Mouse (Mus musculus): ENCODE data around the gene Gpr4. TPM values are rescaled to one million over a fixed set of nuclear protein-coding genes. Genes with fewer than 3 reads are reported as not detected.

Gene Gpr4
- polyA plus RNA-seq, 1 experiment from 2014 or later: 4.5 TPM

DNA sequence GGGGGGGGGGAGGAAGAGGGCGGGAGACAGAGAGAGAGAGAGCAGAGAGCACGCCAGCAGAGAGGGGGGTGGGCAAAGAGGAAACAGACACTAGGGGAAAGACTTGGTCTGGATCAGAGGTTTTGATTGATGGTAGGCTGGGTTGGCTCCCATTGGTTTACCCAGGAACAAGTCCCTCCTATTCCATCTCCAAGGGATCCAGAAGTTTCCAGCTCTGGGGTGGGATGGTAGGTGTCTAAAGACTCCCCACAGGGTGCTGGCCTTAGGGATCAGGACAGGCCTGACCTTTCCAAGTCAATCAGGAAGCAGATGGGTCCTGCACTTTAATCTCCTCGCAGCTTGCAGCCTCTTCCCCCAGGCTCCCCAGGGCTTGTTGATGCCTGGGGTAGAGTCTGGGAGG, 5.6 kb downstream of the Gpr4 start:
- no peak overlapping the region for H3K27ac ChIP-seq (ENCODE audit: low read length)
- no peak overlapping the region for H3K9ac ChIP-seq (ENCODE audit: low read depth, low read length)
- ATAC-seq: no peak
- no peaks in the 10 kb centered on the region for H3K4me1 ChIP-seq (ENCODE audit: control insufficient read depth, insufficient read depth, low read length)
- H3K4me2 ChIP-seq (ENCODE audit: low read length): no peak overlapping the region
- H3K4me3 ChIP-seq (ENCODE audit: low read depth, low read length): no peak overlapping the region
- 6% methylated on average over 2 of the region's 3 CpGs for WGBS
- H3K9me3 ChIP-seq (replicated peaks; ENCODE audit: control insufficient read depth, low read length, poor library complexity, severe bottlenecking): no peaks in the 10 kb centered on the region
- no peaks in the 10 kb centered on the region for H3K36me3 ChIP-seq (ENCODE audit: control insufficient read depth, insufficient read depth, low read length)
- no peaks in the 10 kb centered on the region for H3K27me3 ChIP-seq (ENCODE audit: control insufficient read depth, insufficient read depth, low read depth, low read length)

DNA sequence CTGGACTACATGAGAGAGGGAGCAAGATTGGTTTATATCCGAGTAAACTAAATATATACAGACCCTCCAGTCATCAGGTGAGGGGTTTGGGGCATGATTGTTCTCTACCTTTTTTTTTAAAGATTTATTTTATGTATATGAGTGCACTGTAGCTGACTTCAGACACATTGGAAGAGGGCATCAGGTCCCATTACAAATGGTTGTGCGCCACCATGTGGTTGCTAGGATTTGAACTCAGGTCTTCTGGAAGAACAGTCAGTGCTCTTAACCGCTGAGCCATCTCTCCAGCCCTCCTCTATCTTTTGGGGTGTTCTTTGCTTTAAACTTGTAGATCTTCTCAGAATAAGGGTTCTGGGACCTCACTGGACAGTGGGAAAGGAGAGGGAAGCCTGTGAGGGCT, 7.7 kb downstream of the Gpr4 start:
- Histone ChIP-seq H3K9ac (ENCODE audit: low read depth, low read length) (no peak overlapping the region), H3K27ac (ENCODE audit: low read length) (no peak overlapping the region)
- WGBS: 71% methylated on average over 3 of the region's 3 CpGs

DNA sequence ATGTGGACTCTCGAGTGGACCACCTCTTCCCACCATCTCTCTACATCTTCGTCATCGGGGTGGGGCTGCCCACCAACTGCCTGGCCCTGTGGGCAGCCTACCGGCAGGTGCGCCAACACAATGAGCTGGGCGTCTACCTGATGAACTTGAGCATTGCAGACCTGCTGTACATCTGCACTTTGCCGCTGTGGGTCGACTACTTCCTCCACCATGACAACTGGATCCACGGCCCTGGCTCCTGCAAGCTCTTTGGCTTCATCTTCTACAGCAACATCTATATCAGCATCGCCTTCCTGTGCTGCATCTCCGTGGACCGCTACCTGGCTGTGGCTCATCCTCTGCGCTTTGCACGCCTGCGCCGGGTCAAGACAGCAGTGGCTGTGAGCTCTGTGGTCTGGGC, 9.9 kb downstream of the Gpr4 start:
- Histone ChIP-seq H3K4me1 (ENCODE audit: control insufficient read depth, insufficient read depth, low read length) (peaks cover 7% of the 10 kb centered on the region), H3K4me3 (ENCODE audit: low read depth, low read length) (no peak overlapping the region), H3K36me3 (ENCODE audit: control insufficient read depth, insufficient read depth, low read length) (no peaks in the 10 kb centered on the region), H3K9ac (ENCODE audit: low read depth, low read length) (no peak overlapping the region), H3K27me3 (ENCODE audit: control insufficient read depth, insufficient read depth, low read depth, low read length) (no peaks in the 10 kb centered on the region), H3K9me3 (replicated peaks; ENCODE audit: control insufficient read depth, low read length, poor library complexity, severe bottlenecking) (no peaks in the 10 kb centered on the region), H3K27ac (ENCODE audit: low read length) (no peak overlapping the region), H3K4me2 (ENCODE audit: low read length) (no peak overlapping the region)
- 95% methylated on average over 16 of the region's 16 CpGs for WGBS
- ATAC-seq: no peak

More for the DNA sequence above, 7.7 kb downstream of the Gpr4 start:
- no peaks in the 10 kb centered on the region for H3K4me1 ChIP-seq (ENCODE audit: control insufficient read depth, insufficient read depth, low read length)
- H3K36me3 ChIP-seq (ENCODE audit: control insufficient read depth, insufficient read depth, low read length): no peaks in the 10 kb centered on the region
- no peak overlapping the region for H3K4me3 ChIP-seq (ENCODE audit: low read depth, low read length)
- no peaks in the 10 kb centered on the region for H3K27me3 ChIP-seq (ENCODE audit: control insufficient read depth, insufficient read depth, low read depth, low read length)
- no peaks in the 10 kb centered on the region for H3K9me3 ChIP-seq (replicated peaks; ENCODE audit: control insufficient read depth, low read length, poor library complexity, severe bottlenecking)
- H3K4me2 ChIP-seq (ENCODE audit: low read length): no peak overlapping the region
- ATAC-seq: no peak

DNA sequence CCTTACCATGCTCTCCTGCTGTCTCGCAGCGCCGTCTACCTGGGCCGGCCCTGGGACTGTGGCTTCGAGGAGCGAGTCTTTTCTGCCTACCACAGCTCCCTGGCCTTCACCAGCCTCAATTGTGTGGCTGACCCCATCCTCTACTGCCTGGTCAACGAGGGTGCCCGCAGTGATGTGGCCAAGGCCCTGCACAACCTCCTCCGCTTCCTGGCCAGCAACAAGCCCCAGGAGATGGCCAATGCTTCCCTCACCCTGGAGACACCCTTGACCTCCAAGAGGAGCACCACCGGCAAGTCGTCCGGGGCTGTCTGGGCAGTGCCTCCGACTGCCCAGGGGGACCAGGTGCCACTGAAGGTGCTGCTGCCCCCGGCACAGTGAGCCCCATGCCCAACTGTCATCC, 10.5 kb downstream of the Gpr4 start:
- no peaks in the 10 kb centered on the region for H3K36me3 ChIP-seq (ENCODE audit: control insufficient read depth, insufficient read depth, low read length)
- no peak overlapping the region for H3K4me2 ChIP-seq (ENCODE audit: low read length)
- H3K9me3 ChIP-seq (replicated peaks; ENCODE audit: control insufficient read depth, low read length, poor library complexity, severe bottlenecking): no peaks in the 10 kb centered on the region
- H3K27ac ChIP-seq (ENCODE audit: low read length): no peak overlapping the region
- peaks cover 7% of the 10 kb centered on the region for H3K4me1 ChIP-seq (ENCODE audit: control insufficient read depth, insufficient read depth, low read length)
- no peak overlapping the region for H3K9ac ChIP-seq (ENCODE audit: low read depth, low read length)
- H3K4me3 ChIP-seq (ENCODE audit: low read depth, low read length): no peak overlapping the region
- ATAC-seq: no peak
- 94% methylated on average over 14 of the region's 14 CpGs for WGBS
- no peaks in the 10 kb centered on the region for H3K27me3 ChIP-seq (ENCODE audit: control insufficient read depth, insufficient read depth, low read depth, low read length)

DNA sequence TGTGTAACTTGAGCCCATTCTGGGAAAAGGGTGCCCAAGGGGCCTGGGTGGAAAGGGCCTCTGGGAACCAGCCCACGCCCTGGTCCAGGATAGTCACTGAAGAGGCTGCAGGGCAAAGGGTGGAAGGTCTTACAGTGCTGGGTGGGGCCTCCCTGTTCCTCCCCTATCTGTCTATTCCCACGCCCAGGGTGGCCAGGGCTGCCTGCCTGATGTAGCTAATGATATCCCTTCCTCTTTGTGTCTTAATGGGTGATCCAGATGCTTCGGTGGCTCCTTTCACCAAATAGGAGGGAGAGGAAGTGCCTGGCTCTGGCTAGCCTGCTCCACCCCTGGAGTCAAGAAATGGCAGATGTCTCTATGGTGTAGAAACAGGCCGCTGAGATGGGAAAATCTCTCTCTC, 12.6 kb downstream of the Gpr4 start:
- Histone ChIP-seq H3K36me3 (ENCODE audit: control insufficient read depth, insufficient read depth, low read length) (no peaks in the 10 kb centered on the region), H3K9me3 (replicated peaks; ENCODE audit: control insufficient read depth, low read length, poor library complexity, severe bottlenecking) (no peaks in the 10 kb centered on the region), H3K4me2 (ENCODE audit: low read length) (no peak overlapping the region), H3K9ac (ENCODE audit: low read depth, low read length) (no peak overlapping the region), H3K27ac (ENCODE audit: low read length) (no peak overlapping the region), H3K27me3 (ENCODE audit: control insufficient read depth, insufficient read depth, low read depth, low read length) (no peaks in the 10 kb centered on the region), H3K4me3 (ENCODE audit: low read depth, low read length) (no peak overlapping the region), H3K4me1 (ENCODE audit: control insufficient read depth, insufficient read depth, low read length) (peaks cover 15% of the 10 kb centered on the region)
- 97% methylated on average over 4 of the region's 4 CpGs for WGBS
- ATAC-seq: no peak

DNA sequence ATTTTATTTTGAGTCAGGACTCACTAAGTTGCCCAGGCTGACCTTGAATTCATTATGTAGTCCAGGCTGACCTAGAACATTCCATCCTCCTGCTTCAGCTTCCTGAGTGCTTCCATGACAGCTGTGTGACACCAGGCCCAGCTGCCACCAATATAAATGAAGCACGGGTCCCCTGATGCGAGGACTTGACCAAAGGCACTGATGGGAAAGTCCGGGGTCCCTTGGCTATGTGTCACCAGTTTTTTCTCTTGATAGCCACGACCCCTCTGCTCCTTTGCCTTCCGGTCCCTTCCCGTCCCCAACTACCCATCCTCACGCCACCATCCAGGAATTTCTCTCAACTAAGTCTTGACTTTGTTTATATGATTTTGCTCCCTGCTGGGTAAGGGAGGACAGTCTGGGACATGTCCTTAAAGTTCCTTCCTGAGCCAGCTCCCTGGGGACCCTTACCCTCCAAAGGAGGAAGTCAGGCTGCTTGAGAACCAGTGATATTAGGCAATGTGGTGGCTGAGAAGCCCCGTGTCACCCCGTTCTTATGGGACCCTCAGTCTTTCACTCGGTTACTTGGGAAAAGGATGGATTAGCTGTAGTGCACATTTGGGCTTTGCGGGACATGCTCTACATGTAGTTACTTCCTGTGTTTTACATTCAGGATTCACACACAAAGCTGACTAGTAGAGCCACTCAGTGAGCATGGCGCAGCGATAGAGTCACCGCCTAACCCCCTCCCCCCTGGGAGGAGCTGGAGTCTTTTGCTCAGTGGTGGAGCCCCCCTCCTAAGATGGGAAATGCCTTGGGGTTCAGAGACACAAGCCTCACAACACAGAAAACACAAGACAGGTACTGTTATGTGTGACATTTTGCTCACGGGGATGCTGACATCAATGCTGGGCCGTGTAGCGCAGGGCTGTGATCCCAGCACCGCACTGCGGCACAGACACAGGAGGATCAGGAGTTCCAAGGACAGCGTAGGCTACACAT, 14.8 kb downstream of the Gpr4 start:
- Histone ChIP-seq H3K4me3 (ENCODE audit: low read depth, low read length) (peak overlapping the region; percentile 62), H3K9ac (ENCODE audit: low read depth, low read length) (peak overlapping the region; percentile 76), H3K36me3 (ENCODE audit: control insufficient read depth, insufficient read depth, low read length) (no peaks in the 10 kb centered on the region; the same call in 1 of the 2 replicates), H3K27ac (ENCODE audit: low read length) (peak overlapping the region; percentile 99), H3K4me2 (ENCODE audit: low read length) (peak overlapping the region; percentile 70), H3K27me3 (ENCODE audit: control insufficient read depth, insufficient read depth, low read depth, low read length) (no peaks in the 10 kb centered on the region), H3K4me1 (ENCODE audit: control insufficient read depth, insufficient read depth, low read length) (peaks cover 16% of the 10 kb centered on the region), H3K9me3 (replicated peaks; ENCODE audit: control insufficient read depth, low read length, poor library complexity, severe bottlenecking) (no peaks in the 10 kb centered on the region)
- 19% methylated on average over 20 of the region's 20 CpGs for WGBS
- ATAC-seq: peak; percentile 16

DNA sequence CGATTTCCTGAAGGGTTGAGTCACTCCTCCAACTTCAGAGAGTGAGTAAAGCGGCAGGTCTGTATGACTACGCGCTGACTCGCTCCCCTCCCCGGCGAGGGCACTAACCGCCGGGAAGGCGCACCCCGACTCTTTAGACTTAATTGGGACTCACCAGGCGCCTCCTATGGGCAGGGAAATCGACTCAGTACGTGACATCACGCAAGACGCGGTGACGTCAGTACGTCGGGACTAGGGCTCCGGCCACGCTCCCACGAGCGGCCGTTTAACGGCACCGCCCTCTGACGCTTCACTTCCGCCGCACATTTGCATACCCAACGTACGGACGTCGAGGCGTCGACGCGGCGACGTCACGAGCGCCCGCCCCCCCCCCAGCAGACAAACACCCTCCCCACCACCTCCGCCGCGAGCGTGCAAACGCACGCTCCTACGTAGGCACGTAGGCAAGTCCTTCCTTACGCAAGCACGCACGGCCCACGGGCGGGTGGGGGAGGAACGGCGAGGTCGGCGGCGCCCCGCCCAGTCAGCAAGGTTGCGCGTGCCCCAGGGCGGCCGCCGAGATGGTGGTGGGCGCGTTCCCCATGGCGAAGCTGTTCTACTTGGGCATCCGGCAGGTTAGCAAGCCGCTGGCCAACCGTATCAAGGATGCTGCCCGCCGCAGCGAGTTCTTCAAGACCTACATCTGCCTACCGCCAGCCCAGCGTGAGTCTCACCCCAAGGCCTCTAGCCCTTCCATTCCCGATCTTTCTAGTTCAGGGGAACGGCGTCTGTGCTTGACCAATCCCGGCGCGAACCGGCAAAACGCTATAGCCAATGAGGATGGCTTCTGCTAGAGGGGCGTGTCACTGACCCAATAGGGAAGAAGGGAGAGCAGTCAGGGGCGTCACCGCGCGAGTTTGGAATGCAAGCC, 15.8 kb downstream of the Gpr4 start, which contains the start of gene Opa3:
Opa3 (plus strand) TSS at position 452 of the 910 bp plus-strand sequence.
- peak within 1 kb of the TSS; percentile 99 for H3K27ac ChIP-seq (ENCODE audit: low read length)
- peak within 1 kb of the TSS; percentile 88 for H3K4me2 ChIP-seq (ENCODE audit: low read length)
- no peaks in the 10 kb centered on the region for H3K9me3 ChIP-seq (replicated peaks; ENCODE audit: control insufficient read depth, low read length, poor library complexity, severe bottlenecking)
- peak within 1 kb of the TSS; percentile 80 for H3K9ac ChIP-seq (ENCODE audit: low read depth, low read length)
- H3K4me1 ChIP-seq (ENCODE audit: control insufficient read depth, insufficient read depth, low read length): peaks cover 16% of the 10 kb centered on the region
- no peaks in the 10 kb centered on the region for H3K27me3 ChIP-seq (ENCODE audit: control insufficient read depth, insufficient read depth, low read depth, low read length)
- under 1% methylated on average over 79 of the region's 91 CpGs for WGBS
- peak within 1 kb of the TSS; percentile 62 for H3K4me3 ChIP-seq (ENCODE audit: low read depth, low read length)
- peak; percentile 97 for ATAC-seq
- no peaks in the 10 kb centered on the region; the same call in 1 of the 2 replicates for H3K36me3 ChIP-seq (ENCODE audit: control insufficient read depth, insufficient read depth, low read length)

DNA sequence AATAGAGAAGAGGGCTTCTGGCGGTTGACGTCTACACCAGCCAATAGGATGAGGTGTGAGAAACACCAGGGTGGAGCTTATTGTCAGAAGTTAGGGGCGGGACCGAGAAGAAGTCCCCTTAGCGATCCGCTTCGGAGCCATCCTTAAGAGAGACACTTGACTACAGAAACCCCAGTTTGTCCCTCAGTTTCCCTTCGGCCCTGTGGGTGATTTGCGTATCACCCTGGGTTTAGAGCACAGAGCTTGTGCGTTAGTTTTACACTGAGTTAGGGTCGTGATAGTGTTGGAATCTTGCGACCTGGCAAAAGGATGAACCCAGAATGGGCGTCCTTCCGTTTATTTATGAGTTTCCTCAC, 16.4 kb downstream of the Gpr4 start:
- Histone ChIP-seq H3K4me1 (ENCODE audit: control insufficient read depth, insufficient read depth, low read length) (peaks cover 16% of the 10 kb centered on the region), H3K27me3 (ENCODE audit: control insufficient read depth, insufficient read depth, low read depth, low read length) (no peaks in the 10 kb centered on the region), H3K27ac (ENCODE audit: low read length) (peak overlapping the region; percentile 73), H3K36me3 (ENCODE audit: control insufficient read depth, insufficient read depth, low read length) (no peaks in the 10 kb centered on the region; the same call in 1 of the 2 replicates), H3K4me3 (ENCODE audit: low read depth, low read length) (peak overlapping the region; percentile 62), H3K4me2 (ENCODE audit: low read length) (peak overlapping the region; percentile 88), H3K9ac (ENCODE audit: low read depth, low read length) (peak overlapping the region; percentile 65), H3K9me3 (replicated peaks; ENCODE audit: control insufficient read depth, low read length, poor library complexity, severe bottlenecking) (no peaks in the 10 kb centered on the region)
- 0% methylated on average over 14 of the region's 14 CpGs for WGBS
- no peak for ATAC-seq
